In genomic region chr11:105545801-105546200, GRCm38 (mm10) we compare ENCODE assay signal across 22 mouse cellular contexts. TPM values are rescaled to one million over a fixed set of nuclear protein-coding genes. Genes with fewer than 3 reads are reported as not detected.
DNase-seq lines count a peak whose midpoint lies in the region; ATAC-seq and TF ChIP-seq lines count a peak whose summit lies in the region.
"Had no signal": no experiment of that assay in that cellular context is flagged by ENCODE, and none has a peak within 500 bp of the region (broad histone marks: within the 10 kb centered on the region; RNA-seq: fewer than 3 reads in every experiment).

No protein-coding gene starts in this region.

- peak overlapping the region; percentile 41; the same call in 1 of the 2 replicates for H3K9ac ChIP-seq in heart, embryonic 12.5 days
- no peak overlapping the region for H3K9ac ChIP-seq in neural tube, embryonic 13.5 days
- no peak overlapping the region for H3K9ac ChIP-seq in intestine, postnatal 0 days (ENCODE audit: low read depth, low read length)
- H3K9ac ChIP-seq: hindbrain, embryonic 12.5 days; liver, embryonic 15.5 days; lung, embryonic 14.5 days; midbrain, embryonic 12.5 days; stomach, embryonic 15.5 days had no signal

- DNase-seq in gastrocnemius, adult 2 months, result peak; percentile 27
- no peak for DNase-seq in gastrocnemius, adult 8-10 months (ENCODE audit: low spot score in 2 of 2)
- DNase-seq in heart, adult 18-20 months, result no peak
- DNase-seq in neural tube, embryonic 10.5 days (ENCODE audit: extremely low spot score, low spot score), result no peak
- DNase-seq: adrenal gland, adult 8-10 months; cerebellum, adult 2 months; cerebellum, postnatal 14 days; kidney, adult 11 months; layer of hippocampus, adult 9-11 months; lung, embryonic 14.5 days; lung, postnatal 14 days; right cerebral cortex, postnatal 25 days; thymus, postnatal 14 days had no signal

- intact Hi-C loops in gastrocnemius, adult 2 months (cut with DNase I), result no loop called here

- H3K4me1 ChIP-seq in heart, embryonic 12.5 days (replicated peaks), result peaks cover 36% of the 10 kb centered on the region
- peaks cover 34% of the 10 kb centered on the region for H3K4me1 ChIP-seq in neural tube, embryonic 13.5 days (replicated peaks)
- H3K4me1 ChIP-seq in intestine, postnatal 0 days (replicated peaks; ENCODE audit: control insufficient read depth, insufficient read depth, low read length), result 0 out of 2 replicates have a peak, but pooled peaks cover 3% of the 10 kb centered on the region
- H3K4me1 ChIP-seq: liver, embryonic 15.5 days had no signal

- H3K9me3 ChIP-seq in heart, embryonic 12.5 days (replicated peaks), result no peaks in the 10 kb centered on the region
- no peaks in the 10 kb centered on the region for H3K9me3 ChIP-seq in neural tube, embryonic 13.5 days
- H3K9me3 ChIP-seq in intestine, postnatal 0 days (ENCODE audit: control insufficient read depth), result no peaks in the 10 kb centered on the region
- H3K9me3 ChIP-seq: hindbrain, embryonic 12.5 days; liver, embryonic 15.5 days; midbrain, embryonic 12.5 days; stomach, embryonic 15.5 days had no signal

- no peak for TF ChIP-seq CTCF in gastrocnemius, adult 2 months (IDR thresholded peaks at IDR 0.05)
- no peak for TF ChIP-seq CTCF in intestine, postnatal 0 days (IDR thresholded peaks at IDR 0.05; ENCODE audit: low read depth)

- H3K27me3 ChIP-seq in heart, embryonic 12.5 days (replicated peaks), result no peaks in the 10 kb centered on the region
- no peaks in the 10 kb centered on the region for H3K27me3 ChIP-seq in neural tube, embryonic 13.5 days
- H3K27me3 ChIP-seq in intestine, postnatal 0 days (replicated peaks; ENCODE audit: control insufficient read depth, insufficient read depth, low read length), result no peaks in the 10 kb centered on the region
- H3K27me3 ChIP-seq: CH12.LX; hindbrain, embryonic 12.5 days; liver, embryonic 15.5 days; midbrain, embryonic 12.5 days; stomach, embryonic 15.5 days had no signal

- no peaks in the 10 kb centered on the region for H3K36me3 ChIP-seq in heart, embryonic 12.5 days
- no peaks in the 10 kb centered on the region for H3K36me3 ChIP-seq in neural tube, embryonic 13.5 days
- no peaks in the 10 kb centered on the region for H3K36me3 ChIP-seq in intestine, postnatal 0 days (ENCODE audit: control insufficient read depth, insufficient read depth)
- H3K36me3 ChIP-seq: hindbrain, embryonic 12.5 days; liver, embryonic 15.5 days; midbrain, embryonic 12.5 days; stomach, embryonic 15.5 days had no signal

- ATAC-seq in heart, embryonic 12.5 days (ENCODE audit: insufficient number of reproducible peaks, low FRiP score), result no peak
- no peak for ATAC-seq in neural tube, embryonic 13.5 days (ENCODE audit: low read depth)
- ATAC-seq in intestine, postnatal 0 days, result no peak
- ATAC-seq: forebrain, embryonic 14.5 days had no signal

- peak overlapping the region; percentile 38; the same call in 1 of the 2 replicates for H3K4me2 ChIP-seq in heart, embryonic 12.5 days
- H3K4me2 ChIP-seq in neural tube, embryonic 13.5 days, result no peak overlapping the region
- H3K4me2 ChIP-seq in intestine, postnatal 0 days (replicated peaks; ENCODE audit: low read depth), result no peak overlapping the region
- H3K4me2 ChIP-seq: hindbrain, embryonic 12.5 days; liver, embryonic 15.5 days; lung, embryonic 14.5 days; midbrain, embryonic 12.5 days; stomach, embryonic 15.5 days had no signal

- no peak overlapping the region for H3K27ac ChIP-seq in gastrocnemius, adult 2 months
- no peak overlapping the region for H3K27ac ChIP-seq in heart, embryonic 12.5 days (ENCODE audit: poor library complexity, severe bottlenecking)
- 0 out of 2 replicates have a peak overlapping the region, but pooled peaks have one; percentile 28 for H3K27ac ChIP-seq in neural tube, embryonic 13.5 days (replicated peaks)
- H3K27ac ChIP-seq in intestine, postnatal 0 days (ENCODE audit: low read depth, low read length), result no peak overlapping the region
- H3K27ac ChIP-seq: hindbrain, embryonic 12.5 days; liver, embryonic 15.5 days; midbrain, embryonic 12.5 days; stomach, embryonic 15.5 days had no signal

- 30% methylated on average over 8 of the region's 8 CpGs for WGBS in heart, embryonic 12.5 days
- 25% methylated on average over 8 of the region's 8 CpGs for WGBS in neural tube, embryonic 13.5 days
- WGBS in intestine, postnatal 0 days, result 48% methylated on average over 8 of the region's 8 CpGs

- H3K4me3 ChIP-seq in gastrocnemius, adult 2 months, result no peak overlapping the region
- H3K4me3 ChIP-seq in heart, embryonic 12.5 days, result no peak overlapping the region
- no peak overlapping the region for H3K4me3 ChIP-seq in neural tube, embryonic 13.5 days
- no peak overlapping the region for H3K4me3 ChIP-seq in intestine, postnatal 0 days (ENCODE audit: low read depth, low read length)
- H3K4me3 ChIP-seq: hindbrain, embryonic 12.5 days; liver, embryonic 15.5 days; midbrain, embryonic 12.5 days; stomach, embryonic 15.5 days had no signal

RNA-seq across cellular contexts. Expression of gene Tanc2, which starts 44.0 kb away (rescaled TPM):
- 10 to 100 TPM in 1 of 2 experiments, 1 to 10 TPM in 1; 9.7 to 10.5 TPM for total RNA-seq in gastrocnemius, adult 2 months (2021)
- total RNA-seq in gastrocnemius, adult 8-10 months (2022), result 10 to 100 TPM in 1 of 4 experiments, 1 to 10 TPM in 3; 7.0 to 11.0 (median 8.3) TPM
- 24.4 and 26.1 TPM in 2 replicates for polyA plus RNA-seq in heart, embryonic 12.5 days (2016; fragmentation: Nextera tagmentation; extraction: Ambion mirVana)
- 10 to 100 TPM; 10.8 to 12.3 TPM for total RNA-seq in heart, adult 18-20 months (2021)
- 33.8 and 34.9 TPM in 2 replicates for polyA plus RNA-seq in neural tube, embryonic 13.5 days (2015; fragmentation: Nextera tagmentation; extraction: Ambion mirVana)
- polyA plus RNA-seq in intestine, postnatal 0 days (2015; fragmentation: Nextera tagmentation; extraction: Ambion mirVana), result 3.0 and 3.5 TPM in 2 replicates
